Mouse (Mus musculus) intestine, embryonic 15.5 days (tissue): Measurements from ENCODE around the gene Htr1d. TPM values are rescaled to one million over a fixed set of nuclear protein-coding genes. Genes with fewer than 3 reads are reported as not detected.

ENCODE experiments used
- ATAC-seq: fragments of 200-750 bp; cut with Nextera tagmentation; 2 replicates; pipeline ENCODE4 v1.8.0; 2017; ENCODE audit warnings: moderate TSS enrichment, moderate library complexity
- H3K27ac ChIP-seq: fragments of 300-500 bp; sonication (generic); 2 replicates; pipeline ENCODE4 v1.5.1; 2015; ENCODE audit warnings: mild to moderate bottlenecking, inconsistent platforms
- H3K27me3 ChIP-seq: fragments of 300-500 bp; sonication (generic); replicated peaks from 2 replicates; pipeline ENCODE4 v1.6.1; 2015; ENCODE audit warnings: inconsistent platforms
- H3K36me3 ChIP-seq: fragments of 300-500 bp; sonication (generic); 2 replicates; pipeline ENCODE4 v1.6.1; 2015; ENCODE audit warnings: inconsistent platforms
- H3K4me1 ChIP-seq: fragments of 300-500 bp; sonication (generic); replicated peaks from 2 replicates; pipeline ENCODE4 v1.6.1; 2015; ENCODE audit warnings: inconsistent platforms
- H3K4me2 ChIP-seq: fragments of 300-500 bp; sonication (generic); replicated peaks from 2 replicates; pipeline ENCODE4 v1.6.1; 2015; ENCODE audit warnings: mild to moderate bottlenecking, inconsistent platforms
- H3K4me3 ChIP-seq: fragments of 300-500 bp; sonication (generic); replicated peaks from 2 replicates; pipeline ENCODE4 v1.5.1; 2015; ENCODE audit warnings: inconsistent platforms
- H3K9ac ChIP-seq: fragments of 300-500 bp; sonication (generic); 2 replicates; pipeline ENCODE4 v1.6.1; 2015; ENCODE audit warnings: inconsistent platforms
- H3K9me3 ChIP-seq: fragments of 300-500 bp; sonication (generic); 2 replicates; pipeline ENCODE4 v1.6.1; 2016; ENCODE audit warnings: inconsistent platforms
- WGBS: fragments of 180-500 bp; shearing (Covaris S2); methylation state at CpG from one replicate; pipeline ENCODE4 v1.1.7; 2015; 5-methylcytosine and 5-hydroxymethylcytosine counted together
- polyA plus RNA-seq: library from polyadenylated mRNA; unstranded; fragments of >200 nt; fragmentation: Nextera tagmentation; extraction: Ambion mirVana; gene quantifications from 2 replicates; pipeline ENCODE4 v1.2.1, GENCODE M21; 2015

The Htr1d gene
- polyA plus RNA-seq, result 0.11 and 0.28 TPM in 2 replicates

DNA sequence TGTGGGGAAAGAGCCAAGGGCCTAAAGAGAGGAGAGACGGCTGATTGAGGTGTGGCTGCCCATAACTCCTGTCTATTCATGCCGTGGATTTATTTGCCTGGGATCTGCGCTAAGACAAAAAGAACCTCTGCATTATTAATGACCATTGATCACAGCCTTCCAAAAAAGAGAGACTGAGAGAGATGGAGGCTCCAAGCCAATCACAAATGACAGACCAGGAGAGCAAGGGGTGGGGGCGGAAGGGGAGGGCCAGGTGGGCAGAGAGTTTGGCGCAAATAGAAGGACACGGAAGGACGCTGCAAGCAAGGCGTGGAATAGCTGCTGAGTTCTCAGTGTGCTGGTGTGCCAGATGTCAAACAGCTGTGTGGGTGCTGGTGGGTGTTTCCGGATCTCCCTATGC is at the start of gene Htr1d:
TSS of gene Htr1d (plus strand) at position 301 of the 400 bp plus-strand sequence.
- Histone ChIP-seq H3K36me3 (no peaks in the 10 kb centered on the region), H3K27me3 (peaks cover 28% of the 10 kb centered on the region), H3K9ac (peak within 1 kb of the TSS; percentile 45), H3K27ac (no peak within 1 kb of the TSS), H3K9me3 (no peaks in the 10 kb centered on the region), H3K4me1 (peaks cover 12% of the 10 kb centered on the region), H3K4me3 (peak within 1 kb of the TSS; percentile 54), H3K4me2 (peak within 1 kb of the TSS; percentile 99)
- ATAC-seq, result no peak
- 64% methylated on average over 9 of the region's 9 CpGs for whole genome bisulfite sequencing

DNA sequence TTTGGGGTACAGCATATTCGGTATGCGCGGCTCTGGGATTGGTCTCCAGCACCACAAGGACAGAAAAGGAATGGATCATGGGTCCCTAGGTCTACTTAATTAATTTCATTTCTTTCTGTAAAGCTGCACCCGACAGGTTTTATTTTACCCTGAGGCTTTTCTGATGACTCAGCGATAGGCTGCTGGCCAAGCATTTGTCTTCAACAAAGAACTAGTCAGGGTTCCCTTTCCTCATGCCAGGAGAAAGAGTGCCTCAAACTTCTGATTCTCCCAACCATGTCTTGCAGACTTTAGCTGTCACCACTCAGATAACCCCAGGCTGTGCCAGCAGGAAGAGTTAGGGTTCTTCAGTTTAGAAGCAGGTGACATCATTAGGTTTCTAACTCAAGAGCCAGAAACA is 46.3 kb upstream of the Htr1d start:
- ATAC-seq, result no peak
- Histone ChIP-seq H3K36me3 (no peaks in the 10 kb centered on the region), H3K4me2 (no peak overlapping the region), H3K27ac (no peak overlapping the region), H3K4me1 (no peaks in the 10 kb centered on the region), H3K9me3 (no peaks in the 10 kb centered on the region), H3K9ac (no peak overlapping the region), H3K27me3 (no peaks in the 10 kb centered on the region), H3K4me3 (no peak overlapping the region)
- WGBS, result 82% methylated on average over 5 of the region's 5 CpGs

DNA sequence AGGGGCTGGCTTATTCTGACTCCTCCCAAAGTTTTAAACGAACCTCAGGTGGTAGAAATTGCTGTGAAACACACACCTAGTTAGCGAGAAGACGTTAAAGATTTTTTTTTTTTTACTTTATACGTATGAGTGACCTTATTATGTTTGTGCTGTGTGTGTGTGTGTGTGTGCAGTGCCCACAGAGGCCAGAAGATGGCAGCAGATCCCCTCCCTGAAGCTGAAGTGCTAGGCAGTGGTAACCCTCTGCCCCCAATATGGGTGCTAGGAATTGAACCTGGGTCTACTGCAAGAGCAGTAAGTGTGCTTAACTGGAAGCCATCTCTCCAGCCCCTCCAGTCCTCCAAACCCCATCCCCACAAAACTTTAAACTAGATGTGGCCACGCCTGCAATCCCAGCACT is 40.3 kb upstream of the Htr1d start:
- Histone ChIP-seq H3K4me1 (no peaks in the 10 kb centered on the region), H3K9me3 (no peaks in the 10 kb centered on the region), H3K4me2 (no peak overlapping the region), H3K4me3 (no peak overlapping the region), H3K27me3 (no peaks in the 10 kb centered on the region), H3K9ac (no peak overlapping the region), H3K27ac (no peak overlapping the region), H3K36me3 (no peaks in the 10 kb centered on the region)
- WGBS, result 85% methylated on average over 5 of the region's 5 CpGs
- ATAC-seq, result no peak

DNA sequence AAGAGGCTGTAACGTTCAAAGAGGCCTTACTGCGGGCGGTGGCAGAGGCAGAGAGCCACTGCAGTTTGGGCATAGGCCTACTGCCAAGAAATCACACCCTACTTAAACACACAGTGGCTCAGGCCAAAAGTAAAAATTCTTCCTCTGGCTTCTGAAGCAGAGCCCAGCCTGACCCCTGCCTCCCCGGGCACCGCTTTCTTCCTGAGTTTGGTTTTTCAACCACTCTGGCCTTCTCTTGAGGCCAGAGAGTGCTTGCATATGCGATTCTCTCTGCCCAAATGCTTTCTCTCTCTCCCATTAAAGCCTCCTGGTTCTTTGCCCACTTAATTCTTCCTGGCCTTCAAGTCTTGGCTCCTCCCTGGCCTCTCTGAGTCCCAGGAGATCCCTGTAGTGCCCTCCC is 39.5 kb upstream of the Htr1d start:
- 87% methylated on average over 6 of the region's 6 CpGs for WGBS
- no peak for ATAC-seq
- Histone ChIP-seq H3K4me3 (no peak overlapping the region), H3K27ac (no peak overlapping the region), H3K36me3 (no peaks in the 10 kb centered on the region), H3K9me3 (no peaks in the 10 kb centered on the region), H3K4me1 (no peaks in the 10 kb centered on the region), H3K9ac (no peak overlapping the region), H3K27me3 (no peaks in the 10 kb centered on the region), H3K4me2 (no peak overlapping the region)

DNA sequence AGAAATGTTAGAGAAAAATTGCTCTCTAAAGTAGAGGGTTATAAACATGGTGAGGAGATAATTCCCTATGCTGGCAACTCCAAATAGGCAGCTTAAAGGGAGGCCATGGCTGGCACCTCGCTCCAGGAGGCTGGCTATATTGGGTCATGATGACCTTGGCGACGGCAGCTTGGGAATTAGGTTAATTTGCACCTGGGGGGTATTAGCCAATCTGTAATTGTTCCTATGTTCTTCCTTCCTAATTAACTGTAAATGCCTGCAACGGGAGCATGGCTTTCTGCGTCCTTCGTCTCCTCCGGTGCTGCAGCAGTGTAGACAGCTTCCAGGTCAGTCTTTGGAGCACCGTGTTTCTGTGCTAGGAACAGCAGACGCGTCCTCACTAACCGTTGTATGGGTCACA is 36.1 kb upstream of the Htr1d start:
- H3K9ac ChIP-seq, result no peak overlapping the region
- no peak overlapping the region for H3K4me3 ChIP-seq
- no peaks in the 10 kb centered on the region for H3K4me1 ChIP-seq
- no peak for ATAC-seq
- no peaks in the 10 kb centered on the region for H3K36me3 ChIP-seq
- H3K4me2 ChIP-seq, result no peak overlapping the region
- H3K27ac ChIP-seq, result no peak overlapping the region
- no peaks in the 10 kb centered on the region for H3K27me3 ChIP-seq
- 54% methylated on average over 11 of the region's 11 CpGs for WGBS
- no peaks in the 10 kb centered on the region for H3K9me3 ChIP-seq

DNA sequence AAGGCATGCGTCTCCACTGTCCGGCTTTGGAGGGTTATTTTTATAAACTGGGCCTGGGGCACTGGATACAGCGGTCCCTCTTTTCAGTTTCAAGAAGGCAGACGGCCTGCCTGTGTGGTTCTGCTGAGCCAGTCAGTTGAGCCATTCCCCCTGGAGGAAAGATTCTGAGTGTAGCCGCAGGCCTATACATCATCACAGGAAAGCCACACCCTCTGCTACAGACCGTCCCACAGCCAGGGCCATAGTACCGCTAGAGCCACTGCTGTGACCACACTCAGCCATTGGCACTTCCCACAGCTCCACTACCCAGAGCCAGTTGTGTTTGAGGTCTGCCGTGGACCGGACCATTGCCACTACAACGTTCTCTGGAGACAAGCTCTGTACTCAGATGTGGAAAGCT is 21.5 kb upstream of the Htr1d start:
- WGBS, result 77% methylated on average over 10 of the region's 10 CpGs
- no peaks in the 10 kb centered on the region for H3K27me3 ChIP-seq
- H3K27ac ChIP-seq, result no peak overlapping the region
- no peak overlapping the region for H3K4me2 ChIP-seq
- H3K9ac ChIP-seq, result no peak overlapping the region
- H3K36me3 ChIP-seq, result no peaks in the 10 kb centered on the region
- no peak overlapping the region for H3K4me3 ChIP-seq
- H3K4me1 ChIP-seq, result no peaks in the 10 kb centered on the region
- H3K9me3 ChIP-seq, result no peaks in the 10 kb centered on the region
- ATAC-seq, result no peak

DNA sequence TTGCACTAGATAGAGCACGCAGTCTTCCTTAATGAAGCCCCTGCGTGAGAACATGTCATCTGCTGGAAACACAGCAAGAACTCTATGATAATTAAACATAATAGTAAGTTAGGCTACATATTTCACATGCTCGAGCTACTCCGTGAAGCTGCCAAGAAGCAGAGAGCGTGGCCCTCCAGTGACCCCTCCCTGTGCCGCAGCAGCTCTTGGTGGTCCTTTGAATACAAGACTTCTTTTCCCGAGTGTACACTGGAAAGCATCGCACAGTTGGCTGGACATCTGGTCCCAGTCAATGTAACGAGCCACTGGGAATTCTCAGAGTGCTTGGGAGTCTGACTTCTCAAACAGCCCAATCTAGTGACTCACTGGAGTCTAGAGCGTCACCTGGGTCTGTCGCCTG is 15.5 kb upstream of the Htr1d start:
- Histone ChIP-seq H3K27ac (no peak overlapping the region), H3K4me2 (no peak overlapping the region), H3K4me1 (peaks cover 8% of the 10 kb centered on the region; the same call in 1 of the 2 replicates), H3K4me3 (no peak overlapping the region), H3K36me3 (no peaks in the 10 kb centered on the region), H3K9ac (no peak overlapping the region), H3K27me3 (no peaks in the 10 kb centered on the region), H3K9me3 (no peaks in the 10 kb centered on the region)
- 50% methylated on average over 11 of the region's 11 CpGs for WGBS
- ATAC-seq, result peak; percentile 49

DNA sequence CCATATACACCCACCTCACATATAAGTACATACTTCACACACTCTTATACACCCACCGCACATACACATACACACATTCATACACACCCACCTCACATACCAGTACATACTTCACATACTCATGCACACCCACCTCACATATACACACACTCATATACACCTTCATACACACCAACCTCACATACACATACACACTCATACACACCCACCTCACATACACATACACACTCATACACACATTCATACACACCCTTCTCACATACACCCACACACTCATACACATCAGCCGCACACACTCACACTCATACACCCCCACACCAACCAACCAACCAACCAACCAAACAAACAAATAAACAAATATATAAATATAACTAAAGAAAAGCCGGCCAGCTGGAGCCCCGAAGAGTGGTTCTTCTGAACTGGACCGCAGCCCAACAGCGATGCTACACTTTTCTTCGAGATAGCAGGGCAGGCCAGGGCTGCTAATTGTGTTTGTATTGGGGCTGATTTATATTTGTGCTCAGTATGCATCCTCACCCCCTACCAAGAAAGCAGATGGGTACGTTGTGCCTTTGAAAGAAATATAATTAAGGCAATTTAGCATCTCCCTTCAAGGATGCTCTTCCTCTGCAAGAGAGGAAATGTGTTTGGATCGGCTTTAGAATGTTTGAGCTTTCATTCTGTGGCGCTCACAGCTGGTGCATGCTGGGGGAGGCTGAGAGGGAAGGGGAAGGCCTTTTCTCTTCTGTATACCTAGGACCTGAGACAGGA is 11.1 kb upstream of the Htr1d start:
- H3K9me3 ChIP-seq, result no peaks in the 10 kb centered on the region
- H3K4me1 ChIP-seq, result peaks cover 5% of the 10 kb centered on the region; the same call in 1 of the 2 replicates
- no peak for ATAC-seq
- no peak overlapping the region for H3K27ac ChIP-seq
- H3K4me3 ChIP-seq, result no peak overlapping the region
- H3K27me3 ChIP-seq, result no peaks in the 10 kb centered on the region
- no peaks in the 10 kb centered on the region for H3K36me3 ChIP-seq
- WGBS, result 69% methylated on average over 10 of the region's 10 CpGs
- H3K9ac ChIP-seq, result no peak overlapping the region
- no peak overlapping the region for H3K4me2 ChIP-seq

DNA sequence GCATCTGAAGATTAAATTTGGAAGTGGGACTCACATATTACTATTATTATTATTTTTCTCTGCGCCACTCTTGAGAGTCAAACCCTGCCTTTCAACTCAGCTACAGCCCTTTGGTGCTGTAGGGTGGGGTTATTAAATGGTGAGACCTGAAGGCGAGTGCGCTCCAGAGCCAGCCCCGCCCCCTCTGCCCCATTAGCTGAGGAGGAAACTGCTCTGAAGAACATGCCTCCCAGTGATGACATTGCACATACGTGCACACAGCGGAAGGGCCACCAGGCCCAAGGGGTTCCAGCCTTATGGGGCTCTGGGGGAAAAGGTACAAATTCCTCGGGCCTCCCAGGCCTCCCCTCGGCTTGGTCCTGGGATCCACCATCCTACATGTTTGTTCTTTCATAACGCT is 7.8 kb upstream of the Htr1d start:
- H3K4me1 ChIP-seq, result 0 out of 2 replicates have a peak, but pooled peaks cover 2% of the 10 kb centered on the region
- H3K27ac ChIP-seq, result no peak overlapping the region
- no peaks in the 10 kb centered on the region for H3K27me3 ChIP-seq
- no peak for ATAC-seq
- H3K9me3 ChIP-seq, result no peaks in the 10 kb centered on the region
- no peak overlapping the region for H3K4me3 ChIP-seq
- 80% methylated on average over 9 of the region's 9 CpGs for WGBS
- no peak overlapping the region for H3K9ac ChIP-seq
- no peaks in the 10 kb centered on the region for H3K36me3 ChIP-seq
- H3K4me2 ChIP-seq, result no peak overlapping the region

DNA sequence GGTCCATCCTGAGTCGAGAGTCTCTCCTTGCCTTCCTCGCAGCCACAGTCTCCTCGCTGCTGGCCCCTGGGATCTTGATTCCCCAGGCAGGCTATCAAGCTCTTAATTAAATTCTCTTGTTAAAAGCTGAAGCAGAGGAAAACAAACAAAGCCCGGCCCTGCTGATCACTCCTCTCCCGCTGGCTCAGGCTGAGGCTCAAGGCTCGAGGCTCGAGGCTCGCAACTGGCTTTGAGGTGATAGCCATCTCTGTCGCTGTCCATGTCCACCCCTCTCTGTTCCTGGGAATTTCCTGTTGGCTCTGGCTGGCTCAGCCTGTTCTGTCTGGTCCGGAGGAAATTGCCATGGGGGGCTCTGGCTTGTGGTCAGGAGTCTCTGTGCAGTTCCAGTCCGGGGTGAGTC is 4.4 kb upstream of the Htr1d start:
- WGBS, result 22% methylated on average over 11 of the region's 11 CpGs
- H3K36me3 ChIP-seq, result no peaks in the 10 kb centered on the region
- no peak overlapping the region for H3K9ac ChIP-seq
- H3K4me1 ChIP-seq, result peaks cover 2% of the 10 kb centered on the region; the same call in 1 of the 2 replicates
- no peak overlapping the region for H3K27ac ChIP-seq
- no peak for ATAC-seq
- no peak overlapping the region for H3K4me2 ChIP-seq
- no peak overlapping the region for H3K4me3 ChIP-seq
- peaks cover 13% of the 10 kb centered on the region for H3K27me3 ChIP-seq
- H3K9me3 ChIP-seq, result no peaks in the 10 kb centered on the region

DNA sequence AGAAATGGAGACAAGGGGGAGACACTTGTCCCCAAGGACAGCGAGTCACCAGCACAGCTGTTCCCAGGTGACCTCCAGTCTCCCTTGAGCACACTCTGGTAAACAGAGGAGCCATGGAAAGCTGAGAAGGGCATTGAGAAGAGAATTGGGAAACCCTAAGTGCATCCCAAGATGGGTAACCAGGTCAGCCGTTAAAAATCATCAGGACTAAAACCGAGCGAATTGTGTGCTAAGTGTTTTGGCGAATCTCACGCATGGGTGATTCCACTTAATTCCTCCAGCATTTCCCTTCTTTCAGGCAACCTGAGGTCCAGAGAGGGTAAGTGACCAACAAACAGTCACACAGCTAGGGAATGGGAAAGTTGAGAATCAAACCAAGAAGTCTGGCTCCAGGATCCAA is 3.9 kb upstream of the Htr1d start:
- peaks cover 17% of the 10 kb centered on the region for H3K27me3 ChIP-seq
- no peak overlapping the region for H3K27ac ChIP-seq
- peaks cover 6% of the 10 kb centered on the region for H3K4me1 ChIP-seq
- no peak overlapping the region for H3K9ac ChIP-seq
- no peak overlapping the region for H3K4me3 ChIP-seq
- no peak for ATAC-seq
- no peaks in the 10 kb centered on the region for H3K36me3 ChIP-seq
- 79% methylated on average over 6 of the region's 6 CpGs for WGBS
- H3K4me2 ChIP-seq, result no peak overlapping the region
- H3K9me3 ChIP-seq, result no peaks in the 10 kb centered on the region

DNA sequence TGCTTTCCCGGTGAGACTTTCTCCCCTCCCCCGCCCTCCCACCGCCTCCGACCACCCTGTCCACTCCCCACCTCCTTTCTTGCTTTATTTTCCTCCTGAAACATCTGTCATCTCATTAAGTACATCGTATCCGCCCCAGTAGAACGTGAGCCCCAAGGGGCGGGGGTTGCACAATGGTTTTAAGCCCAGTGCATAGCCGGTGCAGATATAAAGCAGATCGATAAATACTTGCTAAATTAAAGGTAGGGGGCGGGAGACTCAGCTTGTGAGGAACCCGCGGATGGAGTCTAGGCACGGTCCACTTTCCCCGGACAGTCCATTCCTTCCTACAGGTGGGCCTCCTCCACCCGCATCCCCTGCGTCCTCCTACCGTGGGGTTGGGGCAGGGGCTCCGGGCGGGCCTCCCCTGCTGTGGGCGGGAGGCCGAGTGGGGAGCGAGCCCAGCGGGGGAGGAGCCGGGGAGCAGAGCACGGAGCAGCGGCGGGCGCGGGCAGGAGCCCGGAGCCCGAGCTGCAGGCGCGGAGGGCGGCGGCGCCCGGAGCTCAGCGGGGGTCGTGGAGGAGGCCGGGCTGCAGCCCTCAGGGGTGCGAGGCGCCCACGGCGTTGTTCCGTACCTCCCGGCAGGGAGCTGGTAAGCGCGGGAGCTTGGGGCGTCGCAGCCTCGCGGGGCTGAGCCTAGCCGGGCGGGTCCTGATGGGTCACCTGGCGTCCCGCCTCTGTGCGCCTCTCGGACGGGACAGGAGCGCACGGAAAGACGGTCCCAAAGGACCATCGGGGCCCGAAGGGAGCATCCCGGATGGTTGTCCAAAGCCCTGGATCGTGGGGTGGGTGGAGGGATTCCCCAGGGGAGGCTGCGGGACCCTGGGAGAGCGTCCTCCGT is 1.0 kb downstream of the Htr1d start:
- Histone ChIP-seq H3K4me2 (peak overlapping the region; percentile 99), H3K9ac (peak overlapping the region; percentile 45), H3K36me3 (no peaks in the 10 kb centered on the region), H3K4me1 (peaks cover 12% of the 10 kb centered on the region), H3K9me3 (no peaks in the 10 kb centered on the region), H3K4me3 (peak overlapping the region; percentile 54), H3K27me3 (peaks cover 28% of the 10 kb centered on the region), H3K27ac (no peak overlapping the region)
- WGBS, result 1% methylated on average over 66 of the region's 70 CpGs
- peak; percentile 71 for ATAC-seq
